Mouse (Mus musculus) central nervous system, embryonic 18 days (tissue): ENCODE measurements around the gene Nup133. TPM values are rescaled to one million over a fixed set of nuclear protein-coding genes. Genes with fewer than 3 reads are reported as not detected.

Experiments
- polyA plus RNA-seq: library from polyadenylated mRNA; depleted of rRNA; stranded (reverse); fragments of >200 nt; gene quantifications from 2 replicates; pipeline ENCODE4 v1.2.3, GENCODE M21; 2012; rRNA removed

The Nup133 gene
- 17.6 and 18.6 TPM in 2 replicates for polyA plus RNA-seq

GRCm38 (mm10) chr8:123948942-123949685 is at the start of gene Nup133:
Gene Nup133, minus strand, starts transcription at chr8:123949265.

GRCm38 (mm10) chr8:123982826-123983400 is 33.8 kb upstream of the Nup133 start, which contains the start of gene Abcb10:
Gene Abcb10, minus strand, starts transcription at chr8:123983122.

GRCm38 (mm10) chr8:123894502-123895097 is 54.5 kb downstream of the Nup133 start, which contains the start of gene Acta1:
Gene Acta1, minus strand, starts transcription at chr8:123894751.

GRCm38 (mm10) chr8:123859648-123860259 is 89.3 kb downstream of the Nup133 start, which contains the start of gene Ccsap:
Gene Ccsap, minus strand, starts transcription at chr8:123860209.

Other genes starting within 250 kb of the Nup133 start
- gene Rab4a, start 143.3 kb downstream of the Nup133 start, polyA plus RNA-seq: 64.4 and 66.9 TPM in 2 replicates
- gene Ccsap, start 89.1 kb downstream of the Nup133 start, polyA plus RNA-seq: 11.4 and 11.5 TPM in 2 replicates
- gene Acta1, start 54.5 kb downstream of the Nup133 start, polyA plus RNA-seq: 12.6 and 220 TPM in 2 replicates
- gene Abcb10, start 33.9 kb upstream of the Nup133 start, polyA plus RNA-seq: 20.0 and 21.0 TPM in 2 replicates
- 22.6 and 24.0 TPM in 2 replicates for gene Taf5l, start 72.1 kb upstream of the Nup133 start, polyA plus RNA-seq
- gene Urb2, start 72.2 kb upstream of the Nup133 start, polyA plus RNA-seq: 8.4 and 8.7 TPM in 2 replicates